Mouse (Mus musculus) thymus, postnatal 10 days (tissue): ENCODE results near the gene Siah2.

Source experiments
- DNase-seq, 2 experiments: peaks; one replicate each; pipeline ENCODE4 v3.0.0; 2021; ENCODE audit warnings: low spot score in 2 of 2

The Siah2 gene

DNA sequence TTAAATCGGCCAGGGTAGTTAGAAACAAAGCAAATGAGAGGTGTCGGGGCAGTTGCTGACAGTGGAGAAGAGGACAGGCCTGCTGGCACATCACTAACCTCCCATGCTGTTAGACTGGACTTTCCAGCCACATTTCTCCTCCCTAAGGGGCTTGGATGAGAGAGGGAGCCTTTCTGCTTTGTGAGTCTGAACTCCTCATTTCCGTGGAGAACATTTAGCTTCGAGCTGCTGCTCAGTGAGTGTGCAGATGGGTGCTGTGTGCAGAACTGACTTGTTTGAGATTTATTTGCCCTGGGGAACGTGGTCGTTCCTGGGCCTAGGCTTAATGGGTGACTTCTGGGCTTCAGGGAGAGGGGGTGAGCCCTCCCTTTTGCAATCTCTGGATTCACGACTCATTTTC, 3.3 kb upstream of the Siah2 start:
- DNase-seq = no peak

DNA sequence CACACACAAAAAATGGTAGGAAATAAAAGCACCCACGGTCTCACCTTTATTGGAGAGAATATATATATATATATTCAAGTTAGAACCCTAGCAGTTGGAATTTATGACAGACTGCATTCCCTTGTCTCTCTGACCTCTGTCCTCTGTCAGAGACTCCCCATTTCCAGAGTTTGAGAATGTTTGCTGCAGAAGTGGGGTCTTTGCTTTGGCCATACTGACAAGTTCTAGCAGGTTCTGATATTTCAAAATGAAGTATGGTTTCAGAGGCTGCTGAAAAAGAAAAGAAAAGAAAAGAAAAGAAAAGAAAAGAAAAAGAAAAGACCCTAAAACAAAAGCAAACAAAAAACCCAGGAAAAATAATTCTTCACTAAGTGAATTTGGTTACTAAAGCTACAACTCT, 2.8 kb upstream of the Siah2 start:
- DNase-seq = no peak

DNA sequence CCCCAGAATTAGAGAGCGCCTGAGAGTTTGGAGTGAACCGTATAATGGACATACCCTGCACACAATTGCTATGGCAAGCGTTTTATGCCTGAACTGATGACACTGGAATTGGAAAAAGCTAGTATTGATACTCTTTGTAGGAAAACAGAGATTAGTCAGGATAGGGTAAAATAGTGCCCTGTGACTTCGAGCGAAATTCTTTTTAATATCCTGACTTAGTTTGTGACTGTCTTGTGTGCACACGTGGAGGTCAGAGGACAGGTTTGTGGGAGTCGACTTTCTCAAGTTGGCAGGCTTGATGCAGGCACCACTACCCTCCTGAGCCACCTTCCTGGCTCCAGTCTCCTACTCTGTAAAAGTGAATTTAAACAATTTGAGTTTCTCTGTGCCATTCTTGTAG, 1.1 kb upstream of the Siah2 start:
- no peak for DNase-seq

DNA sequence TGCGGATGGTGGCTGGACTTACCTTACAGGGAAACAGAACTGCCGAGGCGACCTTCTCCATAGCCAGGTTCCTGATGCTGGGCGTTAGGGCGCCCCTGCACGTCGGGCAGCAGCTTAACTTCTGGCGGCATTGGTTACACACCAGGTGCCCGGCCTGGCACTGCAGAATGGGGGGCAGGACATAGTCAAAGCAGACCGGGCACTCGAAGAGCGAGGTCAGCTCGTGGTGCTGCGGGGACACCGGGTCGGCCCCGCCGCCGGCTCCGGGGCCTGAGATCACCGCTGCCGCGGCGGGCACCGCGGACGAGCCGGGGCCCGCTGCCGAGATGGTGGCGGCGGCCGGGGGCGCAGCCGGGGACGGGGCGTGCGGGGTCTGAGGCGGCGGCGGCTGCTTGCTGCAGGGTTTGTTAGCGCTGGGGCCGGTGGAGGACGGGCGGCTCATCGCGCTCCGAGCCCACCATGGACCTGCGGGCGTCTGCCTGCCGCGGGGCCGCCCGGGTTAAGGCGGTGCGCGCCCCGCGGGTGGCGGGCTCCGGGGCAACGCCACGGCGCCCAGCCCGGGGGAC, 743 bp downstream of the Siah2 start:
- DNase-seq = peak; percentile 20 to 23

DNA sequence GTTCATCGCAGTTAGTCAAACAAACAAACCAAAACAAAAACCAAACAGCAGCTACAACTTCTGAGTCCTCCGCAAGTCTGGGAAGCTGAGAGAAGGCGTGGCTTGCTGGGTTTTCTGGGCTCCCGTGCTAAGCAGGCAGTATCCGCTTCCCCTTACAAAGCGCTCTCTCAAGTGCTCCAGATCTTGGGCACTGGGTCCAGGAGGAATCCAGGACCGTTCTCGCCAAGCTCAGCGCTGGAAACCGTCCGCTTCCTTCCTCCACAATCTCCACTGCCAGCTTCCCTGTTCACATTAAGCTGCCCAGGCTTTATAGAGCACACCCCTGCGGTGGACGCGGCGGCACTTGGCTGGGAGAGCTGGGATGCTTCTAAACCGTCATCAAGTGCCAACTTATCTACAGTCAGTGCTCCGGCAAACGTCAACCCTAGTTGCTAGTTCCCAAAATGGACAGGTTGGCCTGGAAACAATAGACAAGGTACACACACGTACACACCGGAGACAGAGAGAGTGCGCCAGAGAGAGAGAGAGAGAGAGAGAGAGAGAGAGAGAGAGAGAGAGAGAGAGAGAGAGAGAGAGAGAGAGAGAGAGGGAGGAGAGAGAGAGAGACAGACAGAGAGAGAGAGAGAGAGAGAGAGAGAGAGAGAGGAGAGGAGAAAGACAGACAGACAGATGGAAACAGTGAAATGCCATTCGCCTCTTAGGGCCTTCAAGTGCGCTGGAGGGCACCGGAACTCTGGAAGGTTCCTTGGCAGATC, 1.4 kb downstream of the Siah2 start:
- DNase-seq = peak; percentile 27 to 42

DNA sequence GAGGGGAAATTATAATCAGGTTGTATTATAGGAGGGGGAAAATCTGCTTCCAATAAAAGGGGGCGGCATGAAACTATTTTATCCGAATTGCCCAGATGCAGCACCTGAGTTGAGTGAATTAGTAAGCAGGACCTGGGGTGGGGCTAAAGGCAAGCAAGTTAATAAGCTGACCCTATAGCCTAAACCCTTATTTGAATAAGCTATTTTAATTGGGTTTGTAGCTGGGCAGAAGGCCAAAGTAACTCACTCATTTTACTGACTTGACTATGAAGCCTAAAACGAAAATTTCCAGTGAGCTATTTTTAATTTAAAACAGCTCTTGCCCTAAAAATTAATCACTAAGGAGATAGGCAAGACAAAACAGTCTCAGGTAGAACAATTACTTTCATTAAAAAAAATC, 2.5 kb downstream of the Siah2 start:
- no peak for DNase-seq

DNA sequence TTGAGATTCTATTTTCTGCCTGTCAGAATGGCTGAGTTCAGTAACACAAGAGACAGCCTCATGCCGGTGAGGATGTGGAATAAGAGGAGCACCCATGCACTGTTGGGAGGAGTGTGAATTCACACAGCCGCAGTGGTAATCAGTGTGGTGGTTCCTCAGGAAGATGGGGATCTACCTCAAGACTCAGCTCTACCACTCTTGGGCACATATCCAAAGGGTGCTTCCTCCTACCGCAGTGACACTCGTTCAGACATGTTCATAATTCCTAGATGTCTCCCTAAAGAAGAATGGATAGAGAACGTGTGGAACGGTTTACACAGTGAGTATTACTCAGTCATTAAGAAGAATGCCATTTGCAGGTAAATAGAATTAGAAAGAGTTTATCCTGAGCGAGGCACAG, 3.1 kb downstream of the Siah2 start:
- DNase-seq = no peak

DNA sequence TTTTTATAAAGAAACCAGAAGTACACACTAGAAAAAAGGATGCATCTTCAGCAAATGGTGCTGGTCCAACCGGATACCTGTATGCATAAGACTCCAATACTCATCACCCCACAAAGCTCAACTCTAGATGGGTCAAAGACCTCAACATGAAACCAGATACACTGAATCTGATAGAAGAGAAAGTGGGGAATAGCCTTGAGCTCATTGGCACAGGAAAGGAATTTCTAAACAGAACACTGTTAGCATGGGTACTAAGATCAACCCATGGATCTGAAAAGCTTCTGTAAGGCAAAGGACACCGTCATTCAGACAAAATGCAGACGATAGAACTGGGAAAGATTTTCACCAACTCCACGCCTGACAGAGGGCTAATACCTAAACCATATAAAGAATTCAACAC, 3.6 kb downstream of the Siah2 start:
- no peak for DNase-seq

DNA sequence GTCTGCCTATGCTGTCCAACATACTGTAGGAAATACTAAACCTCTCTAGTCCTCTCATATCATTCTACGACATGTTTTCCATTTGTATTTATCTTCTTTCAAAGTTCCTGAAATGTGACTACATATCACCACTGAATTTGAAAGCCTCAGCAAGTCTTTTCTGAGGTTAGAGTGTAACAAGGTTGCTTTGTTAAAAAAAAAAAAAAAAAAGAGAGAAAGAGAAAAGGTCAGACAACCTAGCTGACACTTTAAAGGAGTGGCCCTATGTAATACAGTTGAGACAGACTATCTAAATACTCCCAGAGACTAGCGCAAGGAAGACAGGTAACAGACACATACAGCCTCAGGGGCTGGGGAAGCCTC, 5.3 kb downstream of the Siah2 start:
- no peak for DNase-seq

DNA sequence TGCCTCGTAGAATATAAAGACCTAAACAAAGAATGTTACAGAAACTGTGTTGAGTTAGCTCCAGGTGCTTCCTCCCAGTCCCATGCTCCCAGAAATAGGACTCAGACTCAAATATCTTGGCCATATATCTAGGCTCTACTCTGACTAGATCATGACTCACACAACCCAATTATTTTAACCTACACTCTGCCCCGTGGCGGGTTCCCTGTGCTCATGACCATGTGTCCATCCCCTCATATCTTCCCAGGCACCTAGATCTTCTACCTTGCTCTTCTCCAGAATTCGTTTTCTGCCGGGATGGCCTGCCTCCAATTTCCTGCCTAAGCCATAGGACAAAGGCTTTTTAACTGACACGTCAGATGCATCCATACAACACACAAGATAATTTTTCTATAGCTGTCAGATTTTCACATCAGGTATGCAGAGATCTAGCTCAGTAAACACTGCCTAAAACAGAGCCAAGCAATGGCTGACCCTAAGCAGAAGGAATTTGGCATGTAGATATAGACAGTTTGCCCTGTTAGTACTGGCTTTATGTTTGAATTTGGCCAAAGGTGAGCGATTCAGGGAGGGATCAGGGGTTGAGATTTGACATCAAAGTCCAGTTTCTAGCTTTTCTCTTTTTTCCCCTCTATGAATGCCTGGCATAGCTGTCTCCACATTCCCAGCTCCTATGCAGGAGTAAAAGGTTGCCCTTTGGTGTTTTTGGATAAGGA, 5.8 kb downstream of the Siah2 start:
- DNase-seq = no peak

DNA sequence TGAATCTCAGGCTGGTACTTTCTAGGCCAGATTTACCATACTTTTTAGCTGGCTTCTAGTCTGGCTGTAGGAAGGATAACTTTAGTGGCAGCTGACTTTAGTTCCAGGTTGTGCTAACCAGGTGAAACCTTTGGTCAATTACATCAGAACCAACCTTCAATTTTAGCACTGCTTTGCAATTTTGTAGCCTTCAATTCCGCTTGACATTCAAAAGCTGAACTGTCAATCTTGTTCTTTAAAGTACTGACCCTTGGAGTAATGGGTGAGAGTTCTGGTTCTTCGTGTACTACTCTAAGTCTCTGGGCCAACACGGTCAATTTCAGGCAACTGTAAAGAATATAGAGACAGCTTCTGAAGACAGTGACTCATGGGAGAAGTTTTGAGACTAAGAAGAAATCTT, 6.8 kb downstream of the Siah2 start:
- DNase-seq = no peak

DNA sequence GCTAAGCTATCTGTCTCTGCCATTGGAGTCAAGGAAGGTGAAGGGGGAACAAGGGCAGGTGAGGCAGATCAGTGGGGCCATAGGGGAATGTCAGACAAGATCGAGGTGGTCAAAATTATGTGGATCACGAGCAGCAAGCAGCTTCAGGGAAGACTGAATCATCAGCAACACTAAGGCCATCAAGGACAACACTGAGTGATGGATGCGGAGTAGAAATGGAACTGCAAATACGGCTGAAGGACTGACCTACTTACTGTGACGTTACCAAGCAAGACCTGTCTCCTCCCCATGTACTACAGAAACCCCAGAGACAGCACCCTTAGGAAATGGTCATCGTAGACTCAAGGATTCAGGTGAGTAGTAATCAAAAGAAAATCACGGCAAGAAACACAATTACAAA, 8.9 kb downstream of the Siah2 start:
- DNase-seq = no peak

DNA sequence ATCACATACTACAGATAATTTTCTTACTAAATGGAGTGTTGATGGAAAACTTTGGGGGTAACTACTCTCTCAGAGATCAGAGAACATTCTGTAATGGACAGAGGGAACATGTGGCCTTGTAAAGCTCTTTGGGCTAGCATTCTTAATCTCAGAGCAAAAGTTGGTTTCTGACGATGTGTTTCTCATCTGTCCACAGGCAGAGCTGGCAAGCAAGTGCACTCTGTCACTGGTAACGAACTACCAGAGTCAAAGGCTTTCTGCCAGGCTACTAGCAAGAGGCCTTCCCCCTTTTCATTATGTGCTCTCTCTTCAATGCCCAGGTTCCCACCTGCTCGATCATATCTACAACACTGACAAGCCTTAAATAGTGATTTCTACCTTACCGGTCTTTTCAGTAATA, 9.9 kb downstream of the Siah2 start:
- no peak for DNase-seq

DNA sequence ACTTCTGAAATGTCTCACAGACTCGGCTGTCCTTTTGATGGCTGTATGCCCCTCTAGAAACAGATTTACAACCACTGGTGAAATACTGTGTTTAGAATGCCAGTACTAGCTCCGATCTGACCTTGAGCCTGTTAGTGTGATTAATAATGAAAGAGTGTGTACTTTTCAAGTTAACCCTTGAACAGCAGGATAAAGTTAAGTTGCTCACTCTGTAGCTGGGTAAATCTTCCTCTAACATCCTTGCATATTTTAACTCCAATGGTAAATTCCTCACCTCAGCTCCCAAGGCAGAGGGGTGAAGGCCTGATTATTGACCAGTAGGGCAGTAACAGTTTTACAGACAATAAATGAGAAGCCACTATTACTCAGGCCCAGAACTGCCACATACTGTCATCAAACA, 10.4 kb downstream of the Siah2 start:
- DNase-seq = no peak

DNA sequence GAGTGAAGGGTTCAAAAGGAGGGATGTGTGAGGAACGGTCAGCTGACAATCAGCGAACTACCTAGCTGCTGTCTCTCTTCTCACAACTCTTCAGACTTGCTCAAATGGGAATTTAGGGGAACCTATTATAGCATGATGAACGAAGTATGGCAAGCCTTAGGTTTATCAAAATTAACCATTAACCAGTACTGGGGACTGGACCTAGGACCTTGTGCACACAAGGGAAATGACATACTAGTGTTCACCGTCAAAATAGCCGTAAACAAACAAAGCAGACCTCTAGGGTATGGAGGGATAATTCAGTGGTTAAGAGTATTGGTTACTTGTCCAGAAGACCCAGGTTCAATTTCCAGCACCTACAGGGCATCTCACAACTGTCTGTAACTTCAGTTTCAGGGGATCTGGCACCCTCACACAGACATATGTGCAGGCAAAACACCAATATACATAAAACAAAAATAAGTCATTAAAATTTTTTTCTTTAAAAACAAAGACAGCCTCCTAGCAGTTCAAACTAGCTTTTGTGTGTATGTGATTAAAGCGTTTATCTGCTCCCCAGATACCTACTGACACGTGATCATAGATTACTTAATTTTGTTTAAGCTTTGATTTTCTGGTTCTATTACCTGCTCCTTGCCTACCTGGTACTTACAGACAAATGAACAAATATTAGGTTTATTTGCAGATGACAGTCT, 11.1 kb downstream of the Siah2 start:
- DNase-seq = no peak

DNA sequence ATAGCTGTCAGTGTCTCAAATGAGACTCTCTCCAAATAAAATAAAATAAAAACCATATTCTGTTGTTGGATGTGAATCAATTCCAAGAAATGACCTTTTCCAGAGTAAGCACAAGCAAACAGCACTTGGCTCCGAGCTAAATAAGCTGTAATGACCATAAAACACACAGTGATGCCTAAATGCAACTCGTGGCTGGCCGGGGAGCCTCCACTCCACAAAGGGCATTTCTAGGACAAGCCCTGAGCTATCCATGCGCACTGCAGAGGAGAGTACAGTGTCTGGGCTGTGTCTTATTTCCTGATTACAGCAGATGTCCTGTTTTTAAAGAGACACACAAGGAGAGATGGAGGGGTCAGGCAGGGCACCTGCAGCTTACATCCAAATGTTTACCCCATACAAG, 12.2 kb downstream of the Siah2 start:
- no peak for DNase-seq

DNA sequence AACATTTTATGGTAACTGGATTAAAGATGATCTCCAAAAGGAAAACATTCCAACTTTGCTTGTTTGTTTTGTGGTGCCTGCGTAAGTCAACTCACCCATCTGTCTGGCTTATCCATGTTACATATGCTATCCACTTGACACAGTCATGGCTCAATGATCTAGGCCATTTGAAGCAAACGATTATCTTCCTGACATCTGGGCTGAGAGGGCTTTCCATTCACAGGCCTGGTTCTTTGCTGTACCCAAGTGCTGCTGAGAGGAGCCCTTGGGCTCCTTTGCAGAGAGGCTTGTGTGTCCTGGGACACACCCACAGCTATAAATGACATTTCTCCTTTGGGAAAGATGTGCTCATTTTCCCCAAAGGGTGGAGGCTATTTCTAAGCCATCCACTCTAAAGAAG, 13.3 kb downstream of the Siah2 start:
- DNase-seq = no peak

DNA sequence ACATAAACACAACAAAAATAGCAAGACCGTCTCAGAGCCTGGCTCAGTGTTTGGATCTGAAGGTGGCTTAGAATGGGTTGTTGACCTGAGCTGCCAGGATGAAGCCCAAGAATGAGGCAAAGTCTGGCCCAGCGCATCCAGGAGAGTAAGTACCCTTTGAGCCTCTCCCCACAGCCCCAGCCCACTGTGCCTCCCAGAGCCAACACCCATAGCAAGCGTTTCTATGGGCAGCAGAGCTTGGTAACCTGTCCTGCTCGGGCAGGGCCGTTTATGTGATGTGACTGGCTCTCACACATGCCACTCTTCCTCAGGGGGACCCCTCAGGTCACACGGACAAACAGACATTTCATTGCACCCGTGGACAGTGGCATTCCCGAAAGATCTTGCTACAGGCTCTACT, 13.8 kb downstream of the Siah2 start:
- no peak for DNase-seq

DNA sequence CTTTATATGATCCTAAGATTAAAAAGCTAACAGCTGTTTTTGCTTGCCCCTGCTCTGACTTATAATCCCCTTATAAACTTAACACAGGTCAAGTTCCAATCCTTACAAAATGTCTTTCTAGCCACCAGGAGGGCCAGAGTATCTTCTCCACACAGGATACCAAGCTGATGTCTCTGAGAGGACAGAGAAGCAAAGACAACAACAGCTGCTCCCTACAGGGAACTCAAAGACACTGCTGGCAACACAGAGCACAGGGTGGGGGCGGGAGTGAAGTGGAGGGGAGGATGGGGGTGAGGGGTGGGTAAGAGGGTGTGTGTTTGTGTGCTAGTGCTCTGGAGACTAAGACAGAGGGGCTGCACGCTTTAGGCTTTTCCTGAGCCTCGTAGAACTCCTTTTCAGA, 14.6 kb downstream of the Siah2 start:
- DNase-seq = no peak

DNA sequence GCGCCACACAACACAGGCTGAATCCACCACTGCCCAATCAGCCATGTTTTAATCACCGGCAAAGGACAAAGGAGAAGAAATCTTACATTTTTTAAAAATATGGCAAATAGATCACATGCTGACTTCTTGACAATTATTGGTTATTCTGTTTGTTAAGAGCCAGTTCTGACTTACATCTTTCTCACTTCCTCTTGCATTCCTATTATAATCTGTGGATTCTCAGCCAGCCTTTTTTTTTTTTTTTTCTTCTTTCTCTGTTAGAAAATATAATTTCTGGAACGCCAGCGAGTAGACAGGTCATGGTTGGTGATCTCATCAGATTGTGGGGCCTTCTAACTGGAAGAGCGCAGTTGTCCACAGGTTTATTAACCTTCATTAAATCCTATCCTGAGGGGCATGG, 18.9 kb downstream of the Siah2 start:
- no peak for DNase-seq

DNA sequence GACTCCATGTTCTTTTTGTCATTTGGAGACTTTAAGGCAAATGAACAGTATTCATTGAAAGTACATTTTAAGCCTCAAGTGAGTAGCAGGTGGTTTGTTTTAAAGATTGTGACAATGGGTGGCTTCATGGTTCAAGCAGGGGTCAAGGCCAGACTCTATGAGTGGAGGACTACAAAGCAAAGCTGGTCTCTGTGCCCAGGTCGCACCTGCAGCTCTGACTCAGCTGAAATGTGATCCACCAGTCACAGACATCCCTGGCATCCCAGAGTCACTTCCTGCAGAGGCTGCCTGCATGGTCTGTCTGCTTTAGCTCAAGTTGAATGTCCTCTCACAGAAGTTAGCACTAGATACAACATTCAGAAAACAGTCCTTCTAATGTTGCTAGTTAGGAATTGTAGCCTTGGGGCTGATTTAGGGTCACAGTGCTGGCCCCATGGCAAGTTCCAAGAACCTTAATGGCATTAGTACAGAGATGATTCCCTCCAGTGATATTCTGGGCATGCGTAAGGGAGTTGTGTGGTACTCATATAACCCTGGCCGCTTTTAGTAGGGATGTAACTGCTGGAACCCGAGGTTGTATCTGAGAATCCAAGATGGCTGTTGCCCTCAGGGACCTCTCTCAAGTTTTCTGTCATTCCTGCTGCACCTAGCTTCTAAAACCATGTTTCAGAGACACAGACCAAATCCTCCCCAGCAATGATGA, 19.6 kb downstream of the Siah2 start:
- DNase-seq = no peak

DNA sequence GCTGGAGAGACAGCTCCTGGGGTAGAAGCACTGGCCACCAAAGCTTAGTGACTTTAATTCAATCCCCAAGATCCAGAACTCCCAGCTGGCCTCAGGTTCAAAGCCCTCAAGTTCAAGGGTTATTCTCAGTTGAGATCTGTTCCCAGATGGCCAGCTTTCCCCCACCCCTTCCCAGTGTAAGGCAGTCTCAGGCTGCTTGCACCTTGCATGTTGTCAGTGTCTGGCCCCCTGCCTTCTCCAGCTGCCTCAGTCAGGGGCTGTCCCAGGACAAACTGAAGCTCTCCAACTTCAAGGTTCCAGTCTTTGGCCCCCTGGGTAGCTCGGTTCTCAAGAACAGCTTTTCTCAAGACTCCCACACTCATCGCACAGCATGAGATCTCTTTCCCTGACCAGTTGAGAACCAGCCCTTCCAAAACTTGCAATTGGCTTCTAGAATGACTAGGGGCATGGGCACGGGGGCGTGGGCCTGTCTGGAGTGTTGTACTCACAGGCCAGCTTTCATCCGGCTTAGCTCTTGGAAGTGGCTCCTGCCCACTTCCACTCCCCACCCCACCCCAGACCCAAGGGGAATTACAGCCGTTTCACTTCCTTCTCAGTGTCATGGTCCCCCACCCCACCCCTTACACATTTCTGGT, 20.5 kb downstream of the Siah2 start:
- no peak for DNase-seq
